Mouse (Mus musculus): ENCODE results near the gene Tmc6. TPM values are rescaled to one million over a fixed set of nuclear protein-coding genes. Genes with fewer than 3 reads are reported as not detected.

Tmc6 gene
- total and polyA plus RNA-seq, 2 experiments from 2014 or later, result 3.2 to 4.1 TPM

DNA sequence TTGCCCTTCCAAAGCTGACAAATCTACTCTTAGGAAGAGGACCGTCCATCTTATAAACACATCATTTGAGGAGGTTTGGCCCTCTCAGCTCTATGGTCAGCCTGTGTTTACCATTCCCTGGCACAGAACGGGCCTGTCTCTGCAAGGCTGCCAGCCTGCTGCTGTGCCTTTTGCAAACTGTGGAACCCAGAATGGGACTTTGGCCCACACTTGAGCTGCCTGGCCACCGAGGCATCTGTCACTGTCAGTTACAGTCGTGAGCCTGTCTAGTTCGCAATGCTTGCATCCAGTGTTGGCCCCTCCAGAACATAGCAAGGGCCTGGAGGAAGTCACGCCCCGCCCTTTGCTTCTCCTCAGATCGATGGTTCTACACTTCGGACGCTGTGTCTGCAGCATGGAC, 22.7 kb downstream of the Tmc6 start:
- no peak for TF ChIP-seq CTCF (IDR thresholded peaks at IDR 0.05; ENCODE audit: low read depth)
- no peaks in the 10 kb centered on the region for H3K9me3 ChIP-seq (ENCODE audit: low read length)
- no peak overlapping the region for H3K27ac ChIP-seq (ENCODE audit: low read depth, low read length)
- 90% methylated on average over 10 of the region's 10 CpGs for WGBS
- H3K4me1 ChIP-seq (ENCODE audit: insufficient read depth), result no peaks in the 10 kb centered on the region
- ATAC-seq (no peak), DNase-seq (no peak)
- H3K4me2 ChIP-seq (ENCODE audit: low read depth), result no peak overlapping the region
- H3K36me3 ChIP-seq (ENCODE audit: insufficient read depth), result peaks cover 82% of the 10 kb centered on the region
- H3K4me3 ChIP-seq (ENCODE audit: low read depth, low read length), result no peak overlapping the region
- no peaks in the 10 kb centered on the region for H3K27me3 ChIP-seq (ENCODE audit: insufficient read depth, low read length)
- H3K9ac ChIP-seq, result no peak overlapping the region

DNA sequence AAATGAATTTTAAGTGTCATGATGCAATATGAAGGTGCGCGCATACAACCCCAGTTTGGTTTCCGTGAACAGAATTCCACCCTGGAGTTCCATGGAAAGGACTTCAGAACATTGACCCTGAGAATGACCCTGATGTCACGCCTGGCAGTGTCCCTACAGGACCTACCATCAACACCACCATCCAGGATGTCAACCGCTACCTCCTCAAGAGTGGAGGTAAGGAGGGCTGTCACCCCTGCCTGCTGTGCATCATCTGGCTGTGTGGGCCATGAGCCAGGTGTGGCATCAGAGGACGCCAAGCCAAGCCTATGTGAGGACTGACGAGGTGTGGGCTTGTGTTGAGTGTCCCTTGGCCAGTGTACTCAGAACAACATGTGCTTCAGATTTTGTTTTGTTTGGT, 26.1 kb downstream of the Tmc6 start:
- WGBS, result 98% methylated on average over 7 of the region's 7 CpGs
- no peak overlapping the region for H3K9ac ChIP-seq
- H3K4me3 ChIP-seq (ENCODE audit: low read depth, low read length), result no peak overlapping the region
- no peaks in the 10 kb centered on the region for H3K27me3 ChIP-seq (ENCODE audit: insufficient read depth, low read length)
- DNase-seq (no peak), ATAC-seq (no peak)
- no peak overlapping the region for H3K27ac ChIP-seq (ENCODE audit: low read depth, low read length)
- peaks cover 93% of the 10 kb centered on the region for H3K36me3 ChIP-seq (ENCODE audit: insufficient read depth)
- no peak for TF ChIP-seq CTCF (IDR thresholded peaks at IDR 0.05; ENCODE audit: low read depth)
- no peaks in the 10 kb centered on the region for H3K4me1 ChIP-seq (ENCODE audit: insufficient read depth)
- H3K4me2 ChIP-seq (ENCODE audit: low read depth), result no peak overlapping the region
- H3K9me3 ChIP-seq (ENCODE audit: low read length), result no peaks in the 10 kb centered on the region

DNA sequence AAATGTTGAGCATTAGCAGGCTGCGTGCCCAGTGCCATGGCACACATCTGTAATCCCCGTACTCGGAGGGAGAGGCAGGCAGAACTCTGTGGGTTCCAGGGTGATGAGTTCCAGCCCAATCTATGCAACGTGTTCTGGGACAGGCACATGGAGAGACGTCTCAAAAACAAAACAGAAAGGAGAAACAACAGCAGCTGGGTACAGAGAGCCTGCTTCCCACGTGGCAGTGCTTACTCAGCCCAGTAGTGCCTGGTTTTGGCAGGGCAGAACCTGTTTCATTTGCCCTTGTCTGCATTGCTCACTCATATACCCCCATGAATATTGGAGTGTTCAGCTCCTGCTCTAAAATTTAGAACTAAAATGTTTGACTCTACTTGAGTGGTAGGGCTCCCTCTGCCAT, 30.5 kb downstream of the Tmc6 start:
- Histone ChIP-seq H3K4me1 (ENCODE audit: insufficient read depth) (no peaks in the 10 kb centered on the region), H3K4me2 (ENCODE audit: low read depth) (no peak overlapping the region), H3K27ac (ENCODE audit: low read depth, low read length) (no peak overlapping the region), H3K36me3 (ENCODE audit: insufficient read depth) (peaks cover 92% of the 10 kb centered on the region), H3K4me3 (ENCODE audit: low read depth, low read length) (no peak overlapping the region), H3K27me3 (ENCODE audit: insufficient read depth, low read length) (no peaks in the 10 kb centered on the region), H3K9me3 (ENCODE audit: low read length) (no peaks in the 10 kb centered on the region), H3K9ac (no peak overlapping the region)
- DNase-seq (no peak), ATAC-seq (no peak)
- TF ChIP-seq CTCF (IDR thresholded peaks at IDR 0.05; ENCODE audit: low read depth), result no peak
- WGBS, result 81% methylated on average over 6 of the region's 6 CpGs

DNA sequence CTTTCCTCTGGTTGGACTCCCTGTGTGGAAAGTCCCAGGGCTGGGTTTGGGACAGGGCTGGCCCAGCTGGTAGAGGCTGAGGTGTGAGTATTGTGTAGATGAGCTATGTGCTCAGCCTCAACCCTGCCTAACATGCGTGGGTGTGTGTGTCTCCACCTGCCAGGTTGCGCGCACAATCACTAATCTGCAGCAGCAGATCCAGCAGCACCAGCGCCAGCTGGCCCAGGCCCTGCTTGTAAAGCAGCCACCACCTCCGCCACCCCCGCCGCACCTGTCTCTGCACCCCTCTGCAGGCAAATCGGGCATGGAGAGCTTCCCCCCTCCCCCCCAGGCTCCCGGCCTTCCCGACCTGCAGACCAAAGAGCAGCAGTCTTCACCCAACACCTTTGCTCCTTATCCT, 32.6 kb downstream of the Tmc6 start:
- no peak for DNase-seq
- 87% methylated on average over 10 of the region's 10 CpGs for WGBS

DNA sequence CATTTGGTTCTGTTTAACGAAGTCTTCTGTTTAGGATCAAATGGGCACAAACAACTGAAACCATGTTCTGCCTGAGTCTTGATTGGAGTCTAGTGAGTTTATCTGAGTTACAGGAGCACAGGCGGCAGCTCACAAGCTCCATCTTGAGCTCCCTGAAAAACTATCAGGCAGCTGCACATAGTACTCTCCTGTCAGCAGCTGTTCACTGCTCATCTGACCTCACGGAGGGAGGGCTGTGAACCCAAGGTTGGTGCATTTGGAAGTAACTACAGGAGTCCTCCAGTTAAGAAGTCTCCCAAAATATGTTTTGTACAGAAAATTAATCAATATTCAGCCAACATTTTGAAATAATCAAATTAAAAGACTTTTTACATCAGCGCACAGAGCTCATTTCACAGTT, 33.4 kb downstream of the Tmc6 start:
- DNase-seq (no peak), ATAC-seq (no peak)
- no peaks in the 10 kb centered on the region for H3K9me3 ChIP-seq (ENCODE audit: low read length)
- no peak overlapping the region for H3K27ac ChIP-seq (ENCODE audit: low read depth, low read length)
- no peak overlapping the region for H3K9ac ChIP-seq
- H3K4me1 ChIP-seq (ENCODE audit: insufficient read depth), result no peaks in the 10 kb centered on the region
- H3K4me2 ChIP-seq (ENCODE audit: low read depth), result no peak overlapping the region
- H3K27me3 ChIP-seq (ENCODE audit: insufficient read depth, low read length), result no peaks in the 10 kb centered on the region
- TF ChIP-seq CTCF (IDR thresholded peaks at IDR 0.05; ENCODE audit: low read depth), result no peak
- no peak overlapping the region for H3K4me3 ChIP-seq (ENCODE audit: low read depth, low read length)
- 88% methylated on average over 4 of the region's 4 CpGs for WGBS
- peaks cover 89% of the 10 kb centered on the region for H3K36me3 ChIP-seq (ENCODE audit: insufficient read depth)

More for the DNA sequence above, 32.6 kb downstream of the Tmc6 start:
- Histone ChIP-seq H3K4me3 (ENCODE audit: low read depth, low read length) (no peak overlapping the region), H3K4me2 (ENCODE audit: low read depth) (no peak overlapping the region), H3K27ac (ENCODE audit: low read depth, low read length) (no peak overlapping the region), H3K9ac (no peak overlapping the region), H3K9me3 (ENCODE audit: low read length) (no peaks in the 10 kb centered on the region), H3K27me3 (ENCODE audit: insufficient read depth, low read length) (no peaks in the 10 kb centered on the region), H3K4me1 (ENCODE audit: insufficient read depth) (no peaks in the 10 kb centered on the region), H3K36me3 (ENCODE audit: insufficient read depth) (peaks cover 92% of the 10 kb centered on the region)
- ATAC-seq, result no peak
- no peak for TF ChIP-seq CTCF (IDR thresholded peaks at IDR 0.05; ENCODE audit: low read depth)

DNA sequence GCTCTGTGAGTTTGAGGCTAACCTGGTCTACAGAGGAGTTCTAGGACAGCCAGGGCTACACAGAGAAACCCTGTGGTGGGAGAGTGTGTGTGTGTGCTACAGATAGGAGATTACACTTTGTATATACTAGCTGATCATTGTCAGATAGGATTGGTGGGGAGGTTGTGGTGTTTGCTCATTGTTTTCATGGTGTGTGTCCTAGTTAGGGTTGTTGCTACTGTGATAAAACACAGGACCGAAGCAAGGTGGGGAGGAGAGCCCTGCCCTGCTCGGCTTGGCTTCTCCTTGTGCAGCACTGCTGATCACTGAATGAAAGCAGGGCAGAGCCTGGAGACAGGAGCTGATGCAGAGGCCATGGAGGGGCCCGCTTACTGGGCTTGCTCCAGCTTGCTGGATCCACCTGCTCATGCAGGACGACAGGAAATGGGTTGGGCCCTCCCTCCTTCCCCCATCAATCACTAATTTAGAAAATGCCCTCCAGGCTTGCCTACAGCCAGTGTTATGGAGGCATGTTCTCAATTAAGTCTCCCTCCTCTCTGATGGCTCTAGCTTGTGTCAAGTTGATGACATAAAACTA, 38.5 kb downstream of the Tmc6 start:
- H3K9ac ChIP-seq, result no peak overlapping the region
- 75% methylated on average over 4 of the region's 4 CpGs for WGBS
- no peaks in the 10 kb centered on the region for H3K9me3 ChIP-seq (ENCODE audit: low read length)
- DNase-seq, result no peak
- H3K27ac ChIP-seq (ENCODE audit: low read depth, low read length), result no peak overlapping the region
- ATAC-seq, result no peak
- no peak overlapping the region for H3K4me3 ChIP-seq (ENCODE audit: low read depth, low read length)
- no peak for TF ChIP-seq CTCF (IDR thresholded peaks at IDR 0.05; ENCODE audit: low read depth)
- H3K4me2 ChIP-seq (ENCODE audit: low read depth), result no peak overlapping the region
- H3K36me3 ChIP-seq (ENCODE audit: insufficient read depth), result peaks cover 92% of the 10 kb centered on the region
- no peaks in the 10 kb centered on the region for H3K4me1 ChIP-seq (ENCODE audit: insufficient read depth)
- no peaks in the 10 kb centered on the region for H3K27me3 ChIP-seq (ENCODE audit: insufficient read depth, low read length)

DNA sequence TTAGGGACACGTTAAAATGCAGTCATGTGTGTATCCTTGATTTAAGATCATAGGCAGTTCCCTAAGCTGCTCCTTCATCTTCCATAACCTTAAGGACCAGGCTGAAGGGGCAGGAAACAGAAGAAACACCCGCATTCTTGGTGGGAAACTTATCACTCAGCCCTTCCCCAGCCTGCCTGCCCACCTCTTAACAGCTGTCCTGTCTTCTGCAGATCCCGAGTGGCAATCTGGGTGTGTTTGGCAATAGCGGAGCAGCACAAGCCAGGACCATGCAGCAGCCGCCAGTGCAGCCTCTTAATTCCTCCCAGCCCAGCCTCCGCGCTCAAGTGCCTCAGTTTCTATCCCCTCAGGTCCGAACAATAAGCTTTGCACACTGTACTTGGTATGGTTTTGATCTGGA, 39.3 kb downstream of the Tmc6 start:
- H3K4me1 ChIP-seq (ENCODE audit: insufficient read depth), result no peaks in the 10 kb centered on the region
- H3K9ac ChIP-seq, result no peak overlapping the region
- H3K27ac ChIP-seq (ENCODE audit: low read depth, low read length), result no peak overlapping the region
- DNase-seq (no peak), ATAC-seq (no peak)
- H3K27me3 ChIP-seq (ENCODE audit: insufficient read depth, low read length), result no peaks in the 10 kb centered on the region
- no peak overlapping the region for H3K4me3 ChIP-seq (ENCODE audit: low read depth, low read length)
- no peaks in the 10 kb centered on the region for H3K9me3 ChIP-seq (ENCODE audit: low read length)
- TF ChIP-seq CTCF (IDR thresholded peaks at IDR 0.05; ENCODE audit: low read depth), result no peak
- H3K36me3 ChIP-seq (ENCODE audit: insufficient read depth), result peaks cover 92% of the 10 kb centered on the region
- 88% methylated on average over 8 of the region's 8 CpGs for WGBS
- H3K4me2 ChIP-seq (ENCODE audit: low read depth), result no peak overlapping the region
